Mouse (Mus musculus): ENCODE data around the gene Cst8.

GRCm38 (mm10) chr2:148851116-148851906 is 52.7 kb downstream of the Cst8 start:
- TF ChIP-seq CHD1 (IDR thresholded peaks at IDR 0.05; ENCODE audit: low read depth, low read length), result no peak
- 0 out of 4 replicates have a peak, but pooled peaks of 1 of the 2 experiments have one; percentile 3 for TF ChIP-seq EP300 (IDR thresholded peaks at IDR 0.05; ENCODE audit: low read depth in 1 of 2, low read length in 2 of 2)
- no peak for TF ChIP-seq POLR2A (IDR thresholded peaks at IDR 0.05; ENCODE audit: control insufficient read depth in 1 of 2, insufficient read depth in 1 of 2, low read depth in 1 of 2, low read length in 2 of 2, poor library complexity in 1 of 2)
- TF ChIP-seq CTCF (IDR thresholded peaks at IDR 0.05 in 2 of 3, conservative IDR thresholded peaks at IDR 0.05 in 1 of 3; ENCODE audit: control insufficient read depth in 1 of 3, insufficient read depth in 1 of 3, low read depth in 2 of 3, low read length in 3 of 3, poor library complexity in 1 of 3, severe bottlenecking in 1 of 3), result peak; percentile 51 to 75 (median 71)
- TF ChIP-seq UBTF (IDR thresholded peaks at IDR 0.05; ENCODE audit: borderline replicate concordance, insufficient read depth, low read depth, low read length), result no peak
- no peak for TF ChIP-seq KAT2A (conservative IDR thresholded peaks at IDR 0.05; ENCODE audit: low read depth, low read length)
